Mouse (Mus musculus) stomach, postnatal 0 days (tissue): ENCODE results near the gene Nfatc4.

Experiments
- CTCF ChIP-seq: IDR thresholded peaks from 2 replicates; pipeline ENCODE4 v1.5.1; 2016; ENCODE audit warnings: antibody characterized with exemption, low read depth, mild to moderate bottlenecking, moderate library complexity
- EP300 ChIP-seq: optimal IDR thresholded peaks from 2 replicates; pipeline ENCODE3; 2016; ENCODE audit warnings: antibody characterized with exemption

DNA sequence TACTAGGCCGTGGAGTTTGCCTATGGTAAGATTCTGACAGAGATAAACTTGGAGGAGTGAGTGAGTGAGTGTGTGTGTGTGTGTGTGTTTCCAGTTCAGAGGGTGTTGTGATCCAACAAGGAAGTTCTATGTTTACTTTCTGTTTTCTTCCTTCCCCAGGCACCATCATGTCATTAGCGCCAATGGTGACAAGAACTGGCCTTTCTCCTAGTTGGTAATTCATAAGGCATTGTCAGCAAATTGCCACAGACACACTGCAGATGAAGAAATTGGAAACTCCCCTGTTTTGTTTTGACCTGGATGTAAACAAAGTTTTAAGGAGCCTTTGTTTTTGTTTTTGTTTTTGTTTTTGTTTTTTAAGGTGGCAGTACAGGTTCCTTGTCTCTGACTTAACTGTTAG lies 29.5 kb upstream of the Nfatc4 start:
- TF ChIP-seq EP300 (no peak), CTCF (no peak)
